Mouse (Mus musculus) stomach, postnatal 0 days (tissue): Measurements from ENCODE around the gene Hoxa1. TPM values are rescaled to one million over a fixed set of nuclear protein-coding genes. Genes with fewer than 3 reads are reported as not detected.

Experiments used
- ATAC-seq: fragments of 200-750 bp; cut with Nextera tagmentation; 2 replicates; pipeline ENCODE4 v1.8.0; 2017; ENCODE audit not compliant: low FRiP score, low TSS enrichment
- DNase-seq: peaks from one replicate; pipeline ENCODE4 v3.0.0-alpha.2; 2016; ENCODE audit warnings: low spot score
- H3K27ac ChIP-seq: fragments of 300-500 bp; sonication (generic); replicated peaks from 2 replicates; pipeline ENCODE4 v1.5.1; 2014; ENCODE audit warnings: mild to moderate bottlenecking, control low read depth
- H3K27me3 ChIP-seq: fragments of 300-500 bp; sonication (generic); 2 replicates; pipeline ENCODE4 v1.6.1; 2014; ENCODE audit warnings: low read length; ENCODE audit not compliant: control insufficient read depth, insufficient read depth
- H3K36me3 ChIP-seq: fragments of 300-500 bp; sonication (generic); 2 replicates; pipeline ENCODE4 v1.6.1; 2014; ENCODE audit warnings: low read length, mixed read lengths; ENCODE audit not compliant: control insufficient read depth, insufficient read depth
- H3K4me1 ChIP-seq: fragments of 300-500 bp; sonication (generic); replicated peaks from 2 replicates; pipeline ENCODE4 v1.6.1; 2014; ENCODE audit warnings: antibody characterized with exemption; ENCODE audit not compliant: control insufficient read depth, insufficient read depth
- H3K4me2 ChIP-seq: fragments of 300-500 bp; sonication (generic); replicated peaks from 2 replicates; pipeline ENCODE4 v1.6.1; 2014; ENCODE audit warnings: low read depth, mild to moderate bottlenecking, control low read depth, moderate library complexity
- H3K4me3 ChIP-seq: fragments of 300-500 bp; sonication (generic); 2 replicates; pipeline ENCODE4 v1.5.1; 2014; ENCODE audit warnings: low read depth, low read length, control low read depth
- H3K9ac ChIP-seq: fragments of 300-500 bp; sonication (generic); 2 replicates; pipeline ENCODE4 v1.6.1; 2014; ENCODE audit warnings: mild to moderate bottlenecking, low read length, control low read depth, mixed read lengths
- H3K9me3 ChIP-seq: fragments of 300-500 bp; sonication (generic); 2 replicates; pipeline ENCODE4 v1.6.1; 2016; ENCODE audit warnings: low read length; ENCODE audit not compliant: control insufficient read depth
- CTCF ChIP-seq: IDR thresholded peaks from 2 replicates; pipeline ENCODE4 v1.5.1; 2016; ENCODE audit warnings: antibody characterized with exemption, low read depth, mild to moderate bottlenecking, moderate library complexity
- EP300 ChIP-seq: optimal IDR thresholded peaks from 2 replicates; pipeline ENCODE3; 2016; ENCODE audit warnings: antibody characterized with exemption
- WGBS: fragments of 180-500 bp; shearing (Covaris S2); extraction: QIAGEN DNeasy Blood & Tissue Kit; methylation state at CpG from one replicate; pipeline ENCODE4 v1.1.7; 2014; 5-methylcytosine and 5-hydroxymethylcytosine counted together
- polyA plus RNA-seq: library from polyadenylated mRNA; unstranded; fragments of >200 nt; fragmentation: Nextera tagmentation; extraction: Ambion mirVana; gene quantifications from 2 replicates; pipeline ENCODE4 v1.2.1, GENCODE M21; 2015

The Hoxa1 gene
- polyA plus RNA-seq, 1 experiment from 2014 or later, result 0.35 TPM

GRCm38 (mm10) chr6:52156551-52157200 lies 1.4 kb downstream of the Hoxa1 start:
- Histone ChIP-seq H3K27me3 (0 out of 2 replicates have a peak, but pooled peaks cover 2% of the 10 kb centered on the region), H3K27ac (no peak overlapping the region), H3K9me3 (no peaks in the 10 kb centered on the region), H3K4me3 (no peak overlapping the region), H3K9ac (no peak overlapping the region), H3K4me2 (no peak overlapping the region), H3K4me1 (no peaks in the 10 kb centered on the region), H3K36me3 (no peaks in the 10 kb centered on the region)
- TF ChIP-seq EP300 (no peak), CTCF (no peak)
- DNase-seq, result no peak
- 54% methylated on average over 20 of the region's 20 CpGs for WGBS
- no peak for ATAC-seq

GRCm38 (mm10) chr6:52155471-52155870 lies 2.6 kb downstream of the Hoxa1 start:
- TF ChIP-seq EP300 (no peak), CTCF (no peak)
- H3K4me3 ChIP-seq, result no peak overlapping the region
- DNase-seq (no peak), ATAC-seq (no peak)
- no peaks in the 10 kb centered on the region for H3K36me3 ChIP-seq
- H3K27ac ChIP-seq, result no peak overlapping the region
- no peak overlapping the region for H3K4me2 ChIP-seq
- H3K4me1 ChIP-seq, result no peaks in the 10 kb centered on the region
- WGBS, result 66% methylated on average over 3 of the region's 3 CpGs
- H3K9me3 ChIP-seq, result no peaks in the 10 kb centered on the region
- H3K27me3 ChIP-seq, result 0 out of 2 replicates have a peak, but pooled peaks cover 2% of the 10 kb centered on the region
- H3K9ac ChIP-seq, result no peak overlapping the region

GRCm38 (mm10) chr6:52154044-52154443 lies 4.1 kb downstream of the Hoxa1 start:
- H3K27me3 ChIP-seq, result 0 out of 2 replicates have a peak, but pooled peaks cover 2% of the 10 kb centered on the region
- no peak overlapping the region for H3K27ac ChIP-seq
- ATAC-seq, result no peak

GRCm38 (mm10) chr6:52153270-52153669 lies 4.8 kb downstream of the Hoxa1 start:
- Histone ChIP-seq H3K9ac (no peak overlapping the region), H3K27me3 (0 out of 2 replicates have a peak, but pooled peaks cover 2% of the 10 kb centered on the region), H3K4me1 (no peaks in the 10 kb centered on the region), H3K9me3 (no peaks in the 10 kb centered on the region), H3K4me2 (no peak overlapping the region), H3K27ac (no peak overlapping the region), H3K4me3 (no peak overlapping the region), H3K36me3 (no peaks in the 10 kb centered on the region)
- no peak for DNase-seq
- 39% methylated on average over 6 of the region's 6 CpGs for WGBS
- no peak for ATAC-seq
- TF ChIP-seq EP300 (no peak), CTCF (no peak)

More at GRCm38 (mm10) chr6:52154044-52154443, 4.1 kb downstream of the Hoxa1 start:
- Histone ChIP-seq H3K4me1 (no peaks in the 10 kb centered on the region), H3K4me2 (no peak overlapping the region), H3K36me3 (no peaks in the 10 kb centered on the region), H3K9me3 (no peaks in the 10 kb centered on the region), H3K4me3 (no peak overlapping the region), H3K9ac (no peak overlapping the region)
- WGBS, result 77% methylated on average over 5 of the region's 5 CpGs
- no peak for TF ChIP-seq EP300
- no peak for TF ChIP-seq CTCF
- DNase-seq, result no peak

- no peak for TF ChIP-seq CTCF
- no peak for TF ChIP-seq EP300
- ATAC-seq (no peak), DNase-seq (no peak)
- Histone ChIP-seq H3K4me1 (no peaks in the 10 kb centered on the region), H3K36me3 (no peaks in the 10 kb centered on the region), H3K4me2 (no peak overlapping the region), H3K27me3 (0 out of 2 replicates have a peak, but pooled peaks cover 2% of the 10 kb centered on the region), H3K27ac (no peak overlapping the region), H3K9ac (no peak overlapping the region), H3K4me3 (no peak overlapping the region), H3K9me3 (no peaks in the 10 kb centered on the region)
- 49% methylated on average over 16 of the region's 16 CpGs for WGBS
Measured at GRCm38 (mm10) chr6:52152226-52153193, 5.6 kb downstream of the Hoxa1 start.
